In genomic region chr10:77798921-77799508, GRCm38 (mm10) we compare ENCODE assay signal across 19 mouse cellular contexts. TPM values are rescaled to one million over a fixed set of nuclear protein-coding genes. Genes with fewer than 3 reads are reported as not detected.
DNase-seq lines count a peak whose midpoint lies in the region; ATAC-seq lines count a peak whose summit lies in the region.
"Had no signal": no experiment of that assay in that cellular context is flagged by ENCODE, and none has a peak within 500 bp of the region (broad histone marks: within the 10 kb centered on the region; RNA-seq: fewer than 3 reads in every experiment).

TSS of gene Gm19668 (minus strand) at chr10:77799133.

- H3K4me3 ChIP-seq in megakaryocyte, embryonic 14.5 days (replicated peaks) = peak within 1 kb of the TSS; percentile 38
- H3K4me3 ChIP-seq in neural tube, embryonic 13.5 days = no peak within 1 kb of the TSS
- H3K4me3 ChIP-seq in liver, embryonic 11.5 days (ENCODE audit: low read depth, low read length) = no peak within 1 kb of the TSS

- no peak within 1 kb of the TSS for H3K4me2 ChIP-seq in neural tube, embryonic 13.5 days
- no peak within 1 kb of the TSS for H3K4me2 ChIP-seq in liver, embryonic 11.5 days

- no peaks in the 10 kb centered on the region for H3K36me3 ChIP-seq in megakaryocyte, embryonic 14.5 days (replicated peaks; ENCODE audit: low read length)
- no peaks in the 10 kb centered on the region for H3K36me3 ChIP-seq in neural tube, embryonic 13.5 days
- no peaks in the 10 kb centered on the region for H3K36me3 ChIP-seq in liver, embryonic 11.5 days (ENCODE audit: control insufficient read depth, insufficient read depth, low read length)

- intact Hi-C loops in heart, postnatal 25 days (cut with DNase I) = no loop called here

- 28% methylated on average over 8 of the region's 8 CpGs for WGBS in neural tube, embryonic 13.5 days
- 64% methylated on average over 8 of the region's 8 CpGs for WGBS in liver, embryonic 11.5 days

- no peak within 1 kb of the TSS for H3K9ac ChIP-seq in neural tube, embryonic 13.5 days
- no peak within 1 kb of the TSS for H3K9ac ChIP-seq in liver, embryonic 11.5 days (ENCODE audit: low read depth, low read length)
- H3K9ac ChIP-seq: liver, postnatal 0 days had no signal

- DNase-seq in heart, adult 11 months = peak; percentile 82
- DNase-seq in heart, postnatal 25 days (ENCODE audit: low spot score) = no peak
- DNase-seq in forelimb bud, embryonic 11.5 days (ENCODE audit: low read depth, low spot score) = peak; percentile 9
- DNase-seq in liver, embryonic 11.5 days (ENCODE audit: low spot score) = no peak
- DNase-seq in adrenal gland, adult (ENCODE audit: inconsistent age in 2 of 2, low spot score in 1 of 2) = no peak
- DNase-seq: adrenal gland, adult 8-10 months; kidney, adult 2 months; liver, postnatal 0 days; right cerebral cortex, adult 18-20 months had no signal

- H3K9me3 ChIP-seq in megakaryocyte, embryonic 14.5 days = no peaks in the 10 kb centered on the region
- no peaks in the 10 kb centered on the region for H3K9me3 ChIP-seq in neural tube, embryonic 13.5 days
- no peaks in the 10 kb centered on the region for H3K9me3 ChIP-seq in liver, embryonic 11.5 days (ENCODE audit: control insufficient read depth, low read length)

- H3K27me3 ChIP-seq in megakaryocyte, embryonic 14.5 days (replicated peaks) = peaks cover 28% of the 10 kb centered on the region
- no peaks in the 10 kb centered on the region for H3K27me3 ChIP-seq in neural tube, embryonic 13.5 days
- no peaks in the 10 kb centered on the region for H3K27me3 ChIP-seq in liver, embryonic 11.5 days (replicated peaks; ENCODE audit: control insufficient read depth, insufficient read depth, low read length)

- no peak for ATAC-seq in megakaryocyte, adult 5-6 weeks (ENCODE audit: poor library complexity, severe bottlenecking)
- ATAC-seq in neural tube, embryonic 13.5 days (ENCODE audit: low read depth) = no peak
- no peak for ATAC-seq in liver, embryonic 11.5 days (replicated peaks; ENCODE audit: low FRiP score)
- ATAC-seq: liver, postnatal 0 days had no signal

- H3K4me1 ChIP-seq in megakaryocyte, embryonic 14.5 days = peaks cover 42% of the 10 kb centered on the region
- H3K4me1 ChIP-seq in neural tube, embryonic 13.5 days (replicated peaks) = peaks cover 8% of the 10 kb centered on the region; the same call in 1 of the 2 replicates
- no peaks in the 10 kb centered on the region for H3K4me1 ChIP-seq in liver, embryonic 11.5 days (replicated peaks; ENCODE audit: control insufficient read depth, insufficient read depth, low read length)

- peak within 1 kb of the TSS; percentile 49; the same call in 1 of the 2 replicates for H3K27ac ChIP-seq in neural tube, embryonic 13.5 days (replicated peaks)
- no peak within 1 kb of the TSS for H3K27ac ChIP-seq in liver, embryonic 11.5 days (ENCODE audit: low read depth, low read length)
- H3K27ac ChIP-seq: macrophage had no signal

RNA-seq across cellular contexts. Expression of gene Gm19668, which starts in this region (rescaled TPM):
- not detected for total RNA-seq in heart, postnatal 25 days (2021)
- not detected in 2 replicates for polyA plus RNA-seq in megakaryocyte, embryonic 14.5 days (2012; ENCODE audit: insufficient read depth, low replicate concordance)
- not detected in 2 replicates for total RNA-seq in megakaryocyte, adult 5-6 weeks (2015)
- total RNA-seq in megakaryocyte, adult 5-6 weeks (2017) = not detected in 2 replicates
- polyA plus RNA-seq in neural tube, embryonic 13.5 days (2015; fragmentation: Nextera tagmentation; extraction: Ambion mirVana) = not detected in 2 replicates
- not detected in 2 replicates for polyA plus RNA-seq in liver, embryonic 11.5 days (2014; fragmentation: Nextera tagmentation; extraction: Ambion mirVana)
- total RNA-seq: adrenal gland, adult 8-10 months; gastrocnemius, adult 8-10 months; heart, postnatal 10 days; layer of hippocampus, postnatal 25 days had no signal
- polyA plus RNA-seq: kidney, adult 2 months; limb, embryonic 11.5 days; liver, postnatal 0 days; macrophage; testis, adult 2 months; urinary bladder, adult 2 months had no signal

Comparison
In these comparisons a context has a peak if more than half of its experiments do, and no peak if none do; other contexts are left out.
1. DNase-seq: peak in heart, adult 11 months (single experiment) and forelimb bud, embryonic 11.5 days (single experiment); none in heart, postnatal 25 days (single experiment), liver, embryonic 11.5 days (single experiment) and adrenal gland, adult (0 of 2).